Mouse (Mus musculus) hindbrain, embryonic 12.5 days (tissue): ENCODE measurements around the gene Nkd1. TPM values are rescaled to one million over a fixed set of nuclear protein-coding genes. Genes with fewer than 3 reads are reported as not detected.

Experiments used
- polyA plus RNA-seq: library from polyadenylated mRNA; unstranded; fragments of >200 nt; fragmentation: Nextera tagmentation; extraction: Ambion mirVana; gene quantifications from 2 replicates; pipeline ENCODE4 v1.2.1, GENCODE M21; 2016

Gene Nkd1
- polyA plus RNA-seq, 1 experiment from 2014 or later: 111 TPM

Other genes starting within 250 kb of the Nkd1 start
- 2.6 and 2.9 TPM in 2 replicates for gene Adcy7, start 249.0 kb upstream of the Nkd1 start, polyA plus RNA-seq
- 92.0 and 99.1 TPM in 2 replicates for gene Brd7, start 159.2 kb upstream of the Nkd1 start, polyA plus RNA-seq
- gene Snx20, start 114.8 kb downstream of the Nkd1 start, polyA plus RNA-seq: 1.5 and 1.7 TPM in 2 replicates
- 0.13 and 0.25 TPM in 2 replicates for gene Nod2, start 126.0 kb downstream of the Nkd1 start, polyA plus RNA-seq
- gene Cyld, start 175.7 kb downstream of the Nkd1 start, polyA plus RNA-seq: 18.3 and 19.3 TPM in 2 replicates